Mouse (Mus musculus) ES-Bruce4 (cell line): ENCODE measurements at regions not wholly inside any gene's neighbourhood (a gene's known extent, or its start where the extent isn't known, plus 50 kb on each side); places are given as distances from the start of the nearest gene placed in this dataset.

ENCODE experiments used
- CTCF ChIP-seq: IDR thresholded peaks from one replicate; pipeline ENCODE4 v1.8.1; 2011; ENCODE audit warnings: low read depth, low read length
- POLR2A ChIP-seq: IDR thresholded peaks from one replicate; pipeline ENCODE4 v1.8.1; 2011; ENCODE audit warnings: low read length; ENCODE audit not compliant: insufficient read depth

GRCm38 (mm10) chr8:41529581-41529980 is 112.7 kb upstream of the Frg1 start:
- TF ChIP-seq CTCF (no peak), POLR2A (no peak)
